Mouse (Mus musculus) midbrain, embryonic 16.5 days (tissue): ENCODE measurements around the gene Ndufaf2. TPM values are rescaled to one million over a fixed set of nuclear protein-coding genes. Genes with fewer than 3 reads are reported as not detected.

Experiments used
- polyA plus RNA-seq: library from polyadenylated mRNA; unstranded; fragments of >200 nt; fragmentation: Nextera tagmentation; extraction: Ambion mirVana; gene quantifications from 2 replicates; pipeline ENCODE4 v1.2.1, GENCODE M21; 2015

Ndufaf2 gene
- polyA plus RNA-seq, 1 experiment from 2014 or later, result 68.5 TPM

Other genes starting within 250 kb of the Ndufaf2 start
- 32.3 and 32.5 TPM in 2 replicates for gene Smim15, start 114.2 kb downstream of the Ndufaf2 start, polyA plus RNA-seq
- gene Ercc8, start 108 bp upstream of the Ndufaf2 start, polyA plus RNA-seq, result 32.0 and 33.6 TPM in 2 replicates
- gene Elovl7, start 55.8 kb upstream of the Ndufaf2 start, polyA plus RNA-seq, result 1.9 and 2.3 TPM in 2 replicates
- gene Depdc1b, start 157.7 kb upstream of the Ndufaf2 start, polyA plus RNA-seq, result 1.6 and 1.8 TPM in 2 replicates